Mouse (Mus musculus) embryonic facial prominence, embryonic 10.5 days (tissue): ENCODE measurements around the gene Prkn. TPM values are rescaled to one million over a fixed set of nuclear protein-coding genes. Genes with fewer than 3 reads are reported as not detected.

Source experiments
- DNase-seq: peaks from one replicate; pipeline ENCODE4 v3.0.0-alpha.2; 2017; ENCODE audit warnings: low spot score
- H3K27ac ChIP-seq: fragments of 300-500 bp; sonication (generic); replicated peaks from 2 replicates; pipeline ENCODE4 v1.5.1; 2016; ENCODE audit warnings: mild to moderate bottlenecking
- H3K27me3 ChIP-seq: fragments of 300-500 bp; sonication (generic); replicated peaks from 2 replicates; pipeline ENCODE4 v1.6.1; 2016; ENCODE audit warnings: low read depth, mild to moderate bottlenecking; ENCODE audit not compliant: poor library complexity, severe bottlenecking
- H3K36me3 ChIP-seq: fragments of 300-500 bp; sonication (generic); replicated peaks from 2 replicates; pipeline ENCODE4 v1.6.1; 2016; ENCODE audit warnings: mild to moderate bottlenecking, moderate library complexity
- H3K4me1 ChIP-seq: fragments of 300-500 bp; sonication (generic); 2 replicates; pipeline ENCODE4 v1.6.1; 2016
- H3K4me3 ChIP-seq: fragments of 300-500 bp; sonication (generic); 2 replicates; pipeline ENCODE4 v1.5.1; 2016; ENCODE audit warnings: mild to moderate bottlenecking, moderate library complexity
- H3K9me3 ChIP-seq: fragments of 300-500 bp; sonication (generic); 2 replicates; pipeline ENCODE4 v1.6.1; 2016; ENCODE audit warnings: mild to moderate bottlenecking
- WGBS: fragments of 180-500 bp; shearing (Covaris S2); methylation state at CpG from one replicate; pipeline ENCODE4 v1.1.7; 2016; 5-methylcytosine and 5-hydroxymethylcytosine counted together
- polyA plus RNA-seq: library from polyadenylated mRNA; unstranded; fragments of >200 nt; fragmentation: Nextera tagmentation; extraction: Ambion mirVana; gene quantifications from 2 replicates; pipeline ENCODE4 v1.2.1, GENCODE M21; 2016

Prkn gene
- polyA plus RNA-seq: 0.50 and 1.1 TPM in 2 replicates

DNA sequence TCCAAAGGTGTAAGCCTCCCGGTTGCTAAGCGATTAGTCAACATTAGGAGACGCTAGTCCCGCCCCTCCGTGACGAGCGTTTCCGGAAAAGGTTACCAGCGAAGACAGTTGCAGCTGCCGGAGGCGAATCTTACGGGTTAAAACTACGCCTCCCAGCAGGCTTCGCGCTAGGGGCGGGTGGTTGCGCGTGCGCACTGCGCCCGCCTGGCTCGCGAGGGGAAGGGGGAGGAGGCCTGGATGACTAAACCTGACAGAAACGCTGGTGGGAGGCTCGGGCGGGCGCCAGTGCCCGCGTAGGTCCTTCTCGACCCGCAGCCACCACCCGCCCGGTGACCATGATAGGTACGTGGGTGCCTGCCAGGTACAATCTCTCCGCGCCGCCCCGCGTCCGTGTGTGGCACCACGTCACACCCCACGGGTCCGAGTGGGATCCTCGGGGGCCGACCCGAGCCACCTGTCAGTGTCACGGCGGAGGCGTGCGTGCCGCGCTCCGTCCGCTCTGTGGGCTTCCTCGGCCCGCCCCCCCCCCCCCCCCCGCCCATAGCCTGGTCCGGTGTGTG is at the start of gene Prkn, which contains the start of gene Pacrg:
Gene Prkn, plus strand, starts transcription at position 237 of the 560 bp plus-strand sequence.
Gene Pacrg, minus strand, starts transcription at position 164 of the 560 bp plus-strand sequence.
- peaks cover 14% of the 10 kb centered on the region for H3K4me1 ChIP-seq
- peak; percentile 98 for DNase-seq
- H3K27ac ChIP-seq: peak within 1 kb of the TSS; percentile 83
- H3K27me3 ChIP-seq: no peaks in the 10 kb centered on the region
- H3K36me3 ChIP-seq: no peaks in the 10 kb centered on the region
- peak within 1 kb of the TSS; percentile 87 for H3K4me3 ChIP-seq
- WGBS: under 1% methylated on average over 55 of the region's 58 CpGs
- H3K9me3 ChIP-seq: no peaks in the 10 kb centered on the region

DNA sequence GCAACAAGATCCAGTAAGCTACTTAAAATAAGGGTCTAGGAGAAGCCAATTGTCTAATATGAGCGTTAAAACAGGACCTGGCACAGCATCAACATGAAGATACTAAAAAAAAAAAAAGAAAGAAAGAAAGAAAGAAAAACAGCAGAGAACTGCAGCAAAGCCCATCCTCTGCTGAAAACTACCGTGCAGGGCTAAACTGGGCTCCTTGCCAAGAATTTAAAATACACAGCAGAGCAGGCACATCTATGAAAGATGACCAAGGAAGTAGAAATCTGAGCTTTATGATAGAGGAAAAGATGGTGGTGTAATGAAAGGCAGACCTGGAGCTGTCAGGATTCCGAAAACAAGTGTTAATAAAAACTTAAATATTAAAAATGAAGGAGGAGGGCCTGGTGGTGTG is 48.5 kb upstream of the Prkn start:
- Histone ChIP-seq H3K36me3 (no peaks in the 10 kb centered on the region), H3K4me3 (no peak overlapping the region), H3K27me3 (no peaks in the 10 kb centered on the region), H3K4me1 (no peaks in the 10 kb centered on the region), H3K27ac (no peak overlapping the region), H3K9me3 (no peaks in the 10 kb centered on the region)
- DNase-seq: no peak
- WGBS: 72% methylated on average over 3 of the region's 3 CpGs

DNA sequence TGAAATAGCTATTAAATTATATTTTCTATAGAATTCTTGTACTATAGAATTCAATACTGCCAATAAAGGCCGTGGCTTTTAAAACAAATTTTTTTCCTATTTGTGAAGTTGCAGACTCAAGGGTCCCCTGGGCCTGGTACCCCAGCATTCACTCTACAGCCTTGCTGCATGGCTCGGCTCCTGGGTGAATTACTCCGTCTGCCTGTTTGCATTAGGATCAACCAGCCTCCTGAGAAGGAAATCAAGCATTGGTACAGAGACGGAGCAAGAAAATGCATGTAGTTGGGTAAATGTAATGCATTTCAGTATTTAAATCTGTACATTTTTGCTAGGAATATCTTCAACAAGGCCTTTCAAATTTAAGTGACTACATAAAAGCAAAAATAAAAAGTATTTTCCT is 33.5 kb upstream of the Prkn start:
- Histone ChIP-seq H3K4me3 (no peak overlapping the region), H3K9me3 (no peaks in the 10 kb centered on the region), H3K27me3 (no peaks in the 10 kb centered on the region), H3K36me3 (no peaks in the 10 kb centered on the region), H3K4me1 (no peaks in the 10 kb centered on the region), H3K27ac (no peak overlapping the region)
- WGBS: 75% methylated on average over 4 of the region's 4 CpGs
- no peak for DNase-seq

DNA sequence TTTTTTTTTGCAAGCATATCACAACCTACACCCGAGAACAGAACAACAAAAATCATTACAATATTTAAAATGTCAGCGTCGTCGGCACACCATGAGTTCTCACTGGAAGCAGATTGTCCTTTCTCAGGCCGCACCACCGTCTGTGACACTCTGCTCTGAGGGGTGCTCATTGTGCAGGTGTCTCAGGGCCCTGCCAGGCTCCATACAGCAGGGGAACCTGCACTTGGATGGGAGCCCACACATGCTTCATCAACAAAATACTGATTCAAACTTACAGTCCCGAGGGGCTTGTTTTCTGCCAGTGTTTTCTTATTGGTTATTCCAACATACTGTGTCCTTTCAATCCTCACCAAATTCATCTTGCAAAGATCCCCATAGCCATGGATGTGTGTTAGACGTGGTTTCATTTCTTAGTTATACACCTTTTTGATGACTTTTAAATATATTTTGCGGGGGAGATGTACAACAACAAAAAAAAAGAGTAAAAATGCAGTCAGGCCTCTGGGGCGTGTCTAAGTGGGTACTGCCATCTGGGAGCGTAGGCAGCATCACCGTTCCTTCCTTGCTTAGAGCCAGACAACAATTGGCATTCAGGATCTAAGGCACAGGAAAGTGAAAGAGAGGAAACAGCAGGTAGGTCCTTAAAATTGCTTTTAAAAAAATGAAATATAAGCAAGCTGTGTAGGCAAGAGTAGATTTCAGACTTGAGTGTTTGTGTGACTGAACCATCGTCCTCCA is 32.8 kb upstream of the Prkn start:
- H3K9me3 ChIP-seq: no peaks in the 10 kb centered on the region
- no peak overlapping the region for H3K4me3 ChIP-seq
- no peaks in the 10 kb centered on the region for H3K36me3 ChIP-seq
- no peaks in the 10 kb centered on the region for H3K27me3 ChIP-seq
- H3K4me1 ChIP-seq: no peaks in the 10 kb centered on the region
- no peak for DNase-seq
- H3K27ac ChIP-seq: no peak overlapping the region
- 85% methylated on average over 13 of the region's 13 CpGs for WGBS

DNA sequence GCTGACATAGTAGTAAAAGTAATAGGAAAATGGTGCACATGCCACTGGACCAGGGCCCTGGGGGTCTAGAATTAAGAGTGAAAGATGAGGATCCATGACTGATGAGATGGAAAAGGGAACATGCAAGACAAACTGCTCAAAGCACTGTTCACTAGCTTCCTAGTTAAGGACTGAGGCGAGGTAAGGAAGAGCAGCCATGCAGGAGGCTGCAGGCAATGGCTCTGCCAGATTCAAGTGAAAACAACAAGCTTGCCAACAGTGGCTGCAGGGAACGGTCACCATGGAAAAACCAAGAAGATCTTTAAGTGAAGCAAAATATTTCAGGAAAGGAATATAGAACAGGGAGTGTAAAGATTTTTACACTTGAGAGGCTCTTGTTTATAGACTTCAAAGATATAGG is 31.6 kb upstream of the Prkn start:
- H3K4me3 ChIP-seq: no peak overlapping the region
- no peaks in the 10 kb centered on the region for H3K4me1 ChIP-seq
- no peak overlapping the region for H3K27ac ChIP-seq
- no peak for DNase-seq
- H3K27me3 ChIP-seq: no peaks in the 10 kb centered on the region
- H3K9me3 ChIP-seq: no peaks in the 10 kb centered on the region
- 82% methylated on average over 2 of the region's 2 CpGs for WGBS
- no peaks in the 10 kb centered on the region for H3K36me3 ChIP-seq

DNA sequence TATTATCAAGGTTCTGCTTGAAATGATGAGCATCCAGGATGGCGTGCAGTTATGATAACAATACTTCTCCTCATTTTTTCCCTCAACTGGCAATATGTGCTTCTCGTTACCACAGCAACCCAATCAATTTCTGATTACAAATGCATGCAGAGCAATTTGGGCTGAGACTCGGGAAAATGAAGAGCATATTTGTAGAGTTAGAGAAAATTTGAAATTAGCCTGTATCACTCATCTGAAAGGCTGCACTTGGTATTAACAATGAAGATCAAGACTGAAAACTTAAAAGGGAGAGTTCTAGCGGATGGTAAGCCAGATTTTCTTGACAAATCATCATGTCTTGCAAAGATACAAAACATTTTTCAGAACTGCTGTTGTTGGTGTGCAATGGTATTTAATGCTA is 21.2 kb upstream of the Prkn start:
- Histone ChIP-seq H3K27ac (no peak overlapping the region), H3K9me3 (no peaks in the 10 kb centered on the region), H3K4me1 (no peaks in the 10 kb centered on the region), H3K27me3 (no peaks in the 10 kb centered on the region), H3K4me3 (no peak overlapping the region), H3K36me3 (no peaks in the 10 kb centered on the region)
- 85% methylated on average over 4 of the region's 4 CpGs for WGBS
- DNase-seq: no peak

DNA sequence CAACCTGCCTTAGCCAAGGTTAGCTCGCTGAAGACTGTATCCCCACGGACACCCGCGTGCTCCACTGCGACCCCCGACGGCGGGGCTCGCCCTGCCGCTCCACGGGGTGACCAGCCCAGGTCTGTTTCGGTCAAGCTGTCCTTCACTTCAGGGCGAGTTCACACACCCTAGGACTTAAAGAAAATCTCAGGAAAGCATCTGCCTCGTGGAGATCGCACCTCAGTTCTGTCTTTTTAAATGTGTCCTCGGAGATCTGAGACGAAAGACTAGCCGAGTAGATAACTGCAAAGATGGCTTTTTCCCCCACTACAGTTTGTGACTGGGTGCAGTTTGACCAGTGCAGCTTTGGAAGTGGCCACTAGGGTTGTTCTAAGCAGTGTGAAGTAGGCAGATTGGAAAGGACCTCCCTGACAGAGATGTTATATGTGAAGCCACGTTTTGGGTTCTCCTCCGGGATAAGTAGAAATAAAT is 582 bp downstream of the Prkn start:
- H3K27ac ChIP-seq: peak overlapping the region; percentile 83
- no peaks in the 10 kb centered on the region for H3K9me3 ChIP-seq
- DNase-seq: peak; percentile 60
- H3K4me3 ChIP-seq: peak overlapping the region; percentile 87
- H3K4me1 ChIP-seq: peaks cover 14% of the 10 kb centered on the region
- 3% methylated on average over 20 of the region's 20 CpGs for WGBS
- no peaks in the 10 kb centered on the region for H3K27me3 ChIP-seq
- no peaks in the 10 kb centered on the region for H3K36me3 ChIP-seq

DNA sequence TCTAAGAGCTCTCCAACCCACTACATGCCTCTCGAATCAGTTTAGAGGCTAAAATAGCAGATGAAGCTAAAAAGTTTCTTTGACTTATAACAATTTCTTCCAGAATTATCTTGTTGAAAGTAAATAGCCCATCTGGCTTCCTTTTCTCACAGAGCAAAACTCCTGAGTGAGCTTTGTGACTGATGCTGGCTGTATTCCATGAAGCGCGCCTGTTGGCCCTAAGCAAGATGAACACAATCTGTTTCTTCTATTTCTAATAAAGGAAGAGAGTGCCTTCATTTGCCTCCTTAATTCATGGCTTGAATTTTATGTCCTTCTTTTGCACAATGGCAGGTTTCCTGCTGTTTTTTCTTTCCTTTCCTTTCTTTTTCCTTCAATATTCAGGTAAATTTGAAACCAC is 14.0 kb downstream of the Prkn start:
- no peak overlapping the region for H3K27ac ChIP-seq
- 92% methylated on average over 3 of the region's 3 CpGs for WGBS
- H3K27me3 ChIP-seq: no peaks in the 10 kb centered on the region
- H3K36me3 ChIP-seq: no peaks in the 10 kb centered on the region
- no peak overlapping the region for H3K4me3 ChIP-seq
- no peaks in the 10 kb centered on the region for H3K4me1 ChIP-seq
- DNase-seq: no peak
- no peaks in the 10 kb centered on the region for H3K9me3 ChIP-seq

DNA sequence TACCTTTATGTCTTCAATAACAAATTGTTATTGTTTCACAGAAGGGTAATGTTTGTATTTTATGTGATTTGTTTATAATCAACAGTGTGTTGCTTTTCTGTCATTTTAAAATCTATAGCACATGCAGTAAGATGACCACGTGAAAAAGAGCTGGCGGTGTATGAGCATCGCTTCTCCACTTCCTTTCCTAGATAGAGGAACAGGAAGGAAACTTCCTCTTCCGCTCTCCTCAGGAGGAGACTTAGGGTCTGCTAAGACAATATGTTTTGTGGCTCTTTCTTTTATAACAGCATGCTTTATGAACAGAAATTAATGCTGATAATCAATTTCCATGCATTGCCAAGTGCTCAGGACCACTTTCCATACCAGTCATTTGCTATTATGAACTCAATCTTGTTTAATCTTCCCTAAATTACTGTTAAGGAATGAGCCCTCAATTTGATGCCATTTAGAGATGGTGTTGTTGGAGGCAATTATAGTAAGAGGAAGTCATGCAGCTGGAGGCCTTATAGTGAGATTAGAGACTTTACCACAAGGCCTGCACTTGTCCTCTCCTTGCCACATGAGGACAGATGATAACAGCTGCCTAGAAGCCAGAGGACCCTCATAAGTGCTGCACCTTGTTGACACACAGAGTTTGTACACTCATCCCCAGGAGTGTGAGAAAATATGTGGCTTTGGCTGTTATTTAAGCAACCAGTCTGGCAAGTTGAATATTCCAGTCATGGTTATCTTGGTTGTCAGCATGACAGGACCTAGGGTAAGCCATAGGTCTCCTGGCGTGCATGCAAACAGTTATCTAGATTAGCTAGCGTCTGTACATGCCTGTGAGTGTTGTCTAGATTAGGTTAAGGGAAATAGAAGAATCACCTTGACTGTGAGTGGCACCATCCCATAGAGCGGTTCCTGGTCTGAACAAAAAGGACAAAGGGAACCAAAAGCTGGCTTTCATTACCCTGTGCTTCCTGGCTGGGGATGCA is 34.3 kb downstream of the Prkn start:
- 87% methylated on average over 7 of the region's 7 CpGs for WGBS
- Histone ChIP-seq H3K27ac (no peak overlapping the region), H3K4me3 (no peak overlapping the region), H3K27me3 (no peaks in the 10 kb centered on the region), H3K4me1 (no peaks in the 10 kb centered on the region; the same call in 1 of the 2 replicates), H3K9me3 (no peaks in the 10 kb centered on the region), H3K36me3 (no peaks in the 10 kb centered on the region)
- DNase-seq: no peak

DNA sequence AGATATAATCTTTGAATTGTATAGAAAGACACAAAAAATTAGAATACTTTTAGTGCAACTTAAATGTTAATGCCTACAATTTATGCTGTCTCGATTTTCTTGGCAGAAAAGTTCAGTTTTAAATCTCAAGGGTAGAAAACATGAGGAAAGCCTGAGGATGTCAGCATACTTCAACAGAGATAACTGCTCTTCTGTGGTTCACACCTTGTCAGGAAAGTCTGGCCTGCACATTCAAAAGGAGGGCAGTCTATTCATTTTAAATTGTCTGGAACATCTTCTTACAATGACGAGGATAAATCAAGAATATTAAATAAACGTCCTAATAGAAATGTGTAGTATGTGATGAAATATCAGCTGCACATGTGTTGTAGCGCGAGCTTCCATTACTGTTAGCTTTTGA is 38.8 kb downstream of the Prkn start:
- WGBS: 82% methylated on average over 5 of the region's 5 CpGs
- no peaks in the 10 kb centered on the region for H3K36me3 ChIP-seq
- no peak for DNase-seq
- no peaks in the 10 kb centered on the region for H3K9me3 ChIP-seq
- H3K27me3 ChIP-seq: no peaks in the 10 kb centered on the region
- no peak overlapping the region for H3K4me3 ChIP-seq
- no peak overlapping the region for H3K27ac ChIP-seq
- no peaks in the 10 kb centered on the region; the same call in 1 of the 2 replicates for H3K4me1 ChIP-seq

DNA sequence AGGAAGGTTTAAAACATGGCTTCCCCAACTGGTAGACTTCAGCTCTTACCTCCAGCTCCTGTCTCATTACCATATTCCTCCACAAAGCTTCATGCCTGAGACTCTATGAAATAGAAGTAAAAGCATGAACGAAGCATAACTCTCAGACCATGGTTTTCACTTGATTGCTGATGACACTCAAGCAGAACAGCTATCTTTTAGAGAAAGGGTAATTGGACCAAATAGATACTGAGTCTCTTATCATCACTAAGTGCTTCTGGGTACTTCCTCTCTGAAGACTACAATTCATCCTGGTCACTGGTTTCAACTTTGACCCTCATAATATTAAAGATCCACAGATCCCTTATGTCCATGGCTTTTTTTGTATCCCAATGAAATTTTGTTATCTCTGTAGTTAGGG is 42.1 kb downstream of the Prkn start:
- H3K9me3 ChIP-seq: no peaks in the 10 kb centered on the region
- H3K4me3 ChIP-seq: no peak overlapping the region
- H3K4me1 ChIP-seq: 0 out of 2 replicates have a peak, but pooled peaks cover 2% of the 10 kb centered on the region
- 90% methylated on average over 1 of the region's 1 CpGs for WGBS
- no peak for DNase-seq
- H3K27ac ChIP-seq: no peak overlapping the region
- no peaks in the 10 kb centered on the region for H3K36me3 ChIP-seq
- no peaks in the 10 kb centered on the region for H3K27me3 ChIP-seq

DNA sequence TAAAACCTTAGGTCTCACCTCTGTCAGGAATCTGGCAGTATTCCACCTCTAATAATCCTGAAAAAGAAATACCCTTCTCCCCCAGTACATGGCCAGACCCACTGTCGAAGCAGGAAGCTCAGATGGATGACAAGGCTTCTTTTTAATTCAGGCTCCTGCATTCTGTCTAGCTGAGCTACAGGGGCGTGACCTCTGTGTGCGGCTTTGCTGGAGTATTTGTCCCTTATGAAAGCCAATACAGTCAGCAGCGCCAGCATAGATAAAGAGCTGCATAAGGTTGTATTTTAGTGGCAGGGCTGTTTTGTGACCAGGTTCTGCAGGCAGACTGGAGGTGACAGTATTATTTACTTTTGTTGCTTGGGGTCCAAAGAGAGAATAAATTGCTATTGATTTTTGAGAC is 47.7 kb downstream of the Prkn start:
- H3K4me3 ChIP-seq: no peak overlapping the region
- H3K4me1 ChIP-seq: peaks cover 10% of the 10 kb centered on the region
- no peak overlapping the region for H3K27ac ChIP-seq
- H3K27me3 ChIP-seq: no peaks in the 10 kb centered on the region
- peak; percentile 24 for DNase-seq
- no peaks in the 10 kb centered on the region for H3K9me3 ChIP-seq
- 17% methylated on average over 4 of the region's 4 CpGs for WGBS
- no peaks in the 10 kb centered on the region for H3K36me3 ChIP-seq
